In the genomic region with DNA sequence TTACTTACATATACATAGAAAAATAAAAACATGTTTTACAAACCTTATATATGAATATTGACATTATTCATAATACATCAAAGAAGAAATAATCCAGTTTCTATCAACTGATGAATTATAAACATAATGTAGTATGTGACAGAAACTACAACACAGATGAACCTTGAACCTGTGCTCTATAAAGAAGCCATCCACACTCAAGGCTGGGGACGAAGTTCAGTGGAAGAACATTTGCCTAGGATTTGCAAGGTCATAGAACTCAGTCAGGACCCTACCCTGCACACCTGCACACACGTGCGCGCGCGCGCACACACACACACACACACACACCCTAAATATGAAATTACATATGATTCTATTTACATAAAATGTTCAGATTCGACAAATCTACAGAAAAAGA, we compare ENCODE assay signal across 24 mouse cellular contexts. TPM values are rescaled to one million over a fixed set of nuclear protein-coding genes. Genes with fewer than 3 reads are reported as not detected.
A peak's percentile ranks its signal among the peaks of the same experiment; 100 is the strongest.
DNase-seq lines count a peak whose midpoint lies in the region; ATAC-seq and TF ChIP-seq lines count a peak whose summit lies in the region.
"Had no signal": no experiment of that assay in that cellular context is flagged by ENCODE, and none has a peak within 500 bp of the region (broad histone marks: within the 10 kb centered on the region; RNA-seq: fewer than 3 reads in every experiment).

No protein-coding gene starts in this region.

- ATAC-seq in heart, embryonic 12.5 days (ENCODE audit: insufficient number of reproducible peaks, low FRiP score) = no peak
- no peak for ATAC-seq in liver, embryonic 11.5 days (replicated peaks; ENCODE audit: low FRiP score)
- ATAC-seq: activated CD4-positive, CD25-positive, alpha-beta regulatory T cell, adult 4 months; CD4-positive, CD25-positive, alpha-beta regulatory T cell, adult 4 months; forebrain, embryonic 13.5 days; forebrain, embryonic 15.5 days; forebrain, postnatal 0 days; Patski had no signal

- H3K9ac ChIP-seq in heart, adult 2 months (ENCODE audit: low read depth, low read length) = no peak overlapping the region
- no peak overlapping the region for H3K9ac ChIP-seq in heart, embryonic 12.5 days
- no peak overlapping the region for H3K9ac ChIP-seq in liver, adult 2 months (ENCODE audit: low read depth, low read length)
- no peak overlapping the region for H3K9ac ChIP-seq in liver, embryonic 11.5 days (ENCODE audit: low read depth, low read length)
- H3K9ac ChIP-seq: embryonic facial prominence, embryonic 12.5 days; forebrain, embryonic 13.5 days; forebrain, embryonic 15.5 days; forebrain, postnatal 0 days had no signal

- TF ChIP-seq CTCF in heart, adult 2 months (IDR thresholded peaks at IDR 0.05) = no peak
- TF ChIP-seq CTCF in liver, adult 2 months (IDR thresholded peaks at IDR 0.05; ENCODE audit: low read depth, low read length) = no peak

- peaks cover 4% of the 10 kb centered on the region; the same call in 1 of the 2 replicates for H3K4me1 ChIP-seq in heart, adult 2 months (ENCODE audit: control insufficient read depth, insufficient read depth, low read length)
- no peaks in the 10 kb centered on the region for H3K4me1 ChIP-seq in heart, embryonic 12.5 days (replicated peaks)
- peaks cover 13% of the 10 kb centered on the region for H3K4me1 ChIP-seq in liver, adult 2 months (ENCODE audit: control insufficient read depth, insufficient read depth, low read length)
- no peaks in the 10 kb centered on the region for H3K4me1 ChIP-seq in liver, embryonic 11.5 days (replicated peaks; ENCODE audit: control insufficient read depth, insufficient read depth, low read length)
- peaks cover 13% of the 10 kb centered on the region for H3K4me1 ChIP-seq in brown adipose tissue, adult 24 weeks (ENCODE audit: control insufficient read depth, insufficient read depth, insufficient read length, low read length)
- H3K4me1 ChIP-seq: embryonic facial prominence, embryonic 10.5 days; embryonic facial prominence, embryonic 12.5 days; forebrain, embryonic 13.5 days; forebrain, embryonic 15.5 days had no signal

- no peaks in the 10 kb centered on the region for H3K27me3 ChIP-seq in heart, adult 2 months (ENCODE audit: control insufficient read depth, insufficient read depth, low read length)
- H3K27me3 ChIP-seq in heart, embryonic 12.5 days (replicated peaks) = no peaks in the 10 kb centered on the region
- no peaks in the 10 kb centered on the region for H3K27me3 ChIP-seq in liver, adult 2 months (ENCODE audit: control insufficient read depth, insufficient read depth, low read length)
- H3K27me3 ChIP-seq in liver, embryonic 11.5 days (replicated peaks; ENCODE audit: control insufficient read depth, insufficient read depth, low read length) = no peaks in the 10 kb centered on the region
- H3K27me3 ChIP-seq: CH12.LX; embryonic facial prominence, embryonic 12.5 days; forebrain, embryonic 13.5 days; forebrain, embryonic 15.5 days; Patski had no signal

- DNase-seq in heart, adult 2 months = no peak
- peak; percentile 78 for DNase-seq in liver, adult 2 months (ENCODE audit: extremely low read depth, low read depth, low spot score)
- DNase-seq in liver, embryonic 11.5 days (ENCODE audit: low spot score) = no peak
- DNase-seq in adrenal gland, postnatal 10 days = no peak
- DNase-seq: adrenal gland, adult 8-10 months; adrenal gland, postnatal 25 days; B cell, adult 2 months; cerebellum, adult 11-12 months; cerebellum, adult 2 months; cerebellum, adult 9-10 months; cerebellum, postnatal 10 days; cerebellum, postnatal 25 days; forebrain, postnatal 0 days had no signal

- 97% methylated on average over 8 of the region's 8 CpGs for WGBS in heart, adult 2 months
- 91% methylated on average over 8 of the region's 8 CpGs for WGBS in heart, embryonic 12.5 days
- 71% methylated on average over 8 of the region's 8 CpGs for WGBS in liver, adult 2 months
- WGBS in liver, embryonic 11.5 days = 91% methylated on average over 8 of the region's 8 CpGs

- H3K79me2 ChIP-seq in heart, adult 2 months (replicated peaks; ENCODE audit: control insufficient read depth, insufficient read depth, low read length) = no peaks in the 10 kb centered on the region
- H3K79me2 ChIP-seq in liver, adult 2 months (ENCODE audit: control insufficient read depth, insufficient read depth, low read length) = no peaks in the 10 kb centered on the region

- intact Hi-C loops in heart, adult 2 months (cut with DNase I) = no loop called here

- H3K4me2 ChIP-seq in heart, embryonic 12.5 days = no peak overlapping the region
- H3K4me2 ChIP-seq in liver, embryonic 11.5 days = no peak overlapping the region
- H3K4me2 ChIP-seq: embryonic facial prominence, embryonic 12.5 days; forebrain, embryonic 13.5 days; forebrain, embryonic 15.5 days had no signal

- TF ChIP-seq POLR2A in heart, adult 2 months (IDR thresholded peaks at IDR 0.05; ENCODE audit: insufficient read depth, low read depth, low read length) = no peak
- no peak for TF ChIP-seq POLR2A in liver, adult 2 months (IDR thresholded peaks at IDR 0.05; ENCODE audit: extremely low read depth, insufficient read depth, low read length)

- H3K36me3 ChIP-seq in heart, adult 2 months (ENCODE audit: control insufficient read depth, insufficient read depth, low read length) = peaks cover 3% of the 10 kb centered on the region
- H3K36me3 ChIP-seq in heart, embryonic 12.5 days = peaks cover 7% of the 10 kb centered on the region
- H3K36me3 ChIP-seq in liver, adult 2 months (ENCODE audit: control insufficient read depth, insufficient read depth, low read length) = peaks cover under 1% of the 10 kb centered on the region
- no peaks in the 10 kb centered on the region; the same call in 1 of the 2 replicates for H3K36me3 ChIP-seq in liver, embryonic 11.5 days (ENCODE audit: control insufficient read depth, insufficient read depth, low read length)

- peak overlapping the region; percentile 46; the same call in 1 of the 2 replicates for H3K27ac ChIP-seq in heart, adult 2 months
- no peak overlapping the region for H3K27ac ChIP-seq in heart, embryonic 12.5 days (ENCODE audit: poor library complexity, severe bottlenecking)
- peak overlapping the region; percentile 31; the same call in 1 of the 2 replicates for H3K27ac ChIP-seq in liver, adult 2 months (replicated peaks; ENCODE audit: insufficient read depth, low read depth, low read length)
- no peak overlapping the region for H3K27ac ChIP-seq in liver, embryonic 11.5 days (ENCODE audit: low read depth, low read length)
- H3K27ac ChIP-seq in brown adipose tissue, adult 24 weeks (replicated peaks; ENCODE audit: low read depth, low read length) = peak overlapping the region; percentile 29; the same call in 1 of the 2 replicates
- H3K27ac ChIP-seq: embryonic facial prominence, embryonic 10.5 days; embryonic facial prominence, embryonic 12.5 days; forebrain, embryonic 13.5 days; forebrain, embryonic 15.5 days had no signal

- no peak for TF ChIP-seq EP300 in heart, adult 2 months (IDR thresholded peaks at IDR 0.05; ENCODE audit: insufficient read depth, low read depth, low read length)

- no peak overlapping the region for H3K4me3 ChIP-seq in heart, adult 2 months
- no peak overlapping the region for H3K4me3 ChIP-seq in heart, embryonic 12.5 days
- H3K4me3 ChIP-seq in liver, adult 2 months (ENCODE audit: insufficient read depth, low read depth, low read length) = no peak overlapping the region
- no peak overlapping the region for H3K4me3 ChIP-seq in liver, embryonic 11.5 days (ENCODE audit: low read depth, low read length)
- H3K4me3 ChIP-seq in brown adipose tissue, adult 24 weeks (ENCODE audit: insufficient read depth, low read depth, low read length) = no peak overlapping the region
- H3K4me3 ChIP-seq: embryonic facial prominence, embryonic 10.5 days; embryonic facial prominence, embryonic 12.5 days; forebrain, embryonic 13.5 days; forebrain, embryonic 15.5 days had no signal

- H3K9me3 ChIP-seq in heart, embryonic 12.5 days (replicated peaks) = no peaks in the 10 kb centered on the region
- no peaks in the 10 kb centered on the region for H3K9me3 ChIP-seq in liver, embryonic 11.5 days (ENCODE audit: control insufficient read depth, low read length)
- H3K9me3 ChIP-seq: embryonic facial prominence, embryonic 10.5 days; embryonic facial prominence, embryonic 12.5 days; forebrain, embryonic 13.5 days; forebrain, embryonic 15.5 days; G1E had no signal

RNA-seq across cellular contexts. Expression of a gene that starts 27.5 kb away (rescaled TPM):
- total RNA-seq in heart, adult 2 months (2021) = 1 to 10 TPM; 1.5 to 2.3 TPM
- polyA plus RNA-seq in heart, adult 2 months (2012; rRNA removed) = 2.3 and 5.2 TPM in 2 replicates
- polyA plus RNA-seq in heart, embryonic 12.5 days (2016; fragmentation: Nextera tagmentation; extraction: Ambion mirVana) = 8.1 and 9.1 TPM in 2 replicates
- 11.2 and 12.4 TPM in 2 replicates for total RNA-seq in liver, adult 2 months (2014; rRNA removed)
- polyA plus RNA-seq in liver, adult 2 months (2012; rRNA removed) = 2.7 and 3.1 TPM in 2 replicates
- 9.3 and 9.8 TPM in 2 replicates for polyA plus RNA-seq in liver, embryonic 11.5 days (2014; fragmentation: Nextera tagmentation; extraction: Ambion mirVana)
- polyA plus RNA-seq in brown adipose tissue, adult 24 weeks (2012; ENCODE audit: insufficient read depth, insufficient read length, missing spikeins) = 15.0 and 19.7 TPM in 2 replicates
- total RNA-seq in adrenal gland, postnatal 10 days (2021) = 10 to 100 TPM in 1 of 2 experiments, 1 to 10 TPM in 1; 8.3 to 11.5 TPM

Comparison
In these comparisons a context has a peak if more than half of its experiments do, and no peak if none do; other contexts are left out.
1. H3K27ac ChIP-seq: peak in heart, adult 2 months (single experiment), liver, adult 2 months (single experiment) and brown adipose tissue, adult 24 weeks (single experiment); none in heart, embryonic 12.5 days (single experiment) and liver, embryonic 11.5 days (single experiment).